Mouse (Mus musculus): Measurements from ENCODE around the gene Slc12a1. TPM values are rescaled to one million over a fixed set of nuclear protein-coding genes. Genes with fewer than 3 reads are reported as not detected.

The Slc12a1 gene
- polyA plus RNA-seq, 1 experiment from 2014 or later = not detected

GRCm38 (mm10) chr2:125218566-125218965, 66.3 kb downstream of the Slc12a1 start:
- no peak overlapping the region for H3K4me2 ChIP-seq (ENCODE audit: low read depth, low read length)
- H3K4me3 ChIP-seq (ENCODE audit: low read depth, low read length) = no peak overlapping the region
- TF ChIP-seq EP300 (IDR thresholded peaks at IDR 0.05; ENCODE audit: low read depth) = no peak
- no peak for TF ChIP-seq CTCF (IDR thresholded peaks at IDR 0.05; ENCODE audit: low read depth)
- no peak overlapping the region for H3K27ac ChIP-seq (ENCODE audit: low read depth)
- WGBS (ENCODE audit: insufficient replicate concordance) = 80% methylated on average over 1 of the region's 1 CpGs
- H3K27me3 ChIP-seq (ENCODE audit: insufficient read depth, low read length) = no peaks in the 10 kb centered on the region
- H3K36me3 ChIP-seq (replicated peaks; ENCODE audit: insufficient read depth, low read length) = no peaks in the 10 kb centered on the region
- no peaks in the 10 kb centered on the region for H3K4me1 ChIP-seq (ENCODE audit: insufficient read depth)
- DNase-seq (no peak), ATAC-seq (no peak)
- no peak overlapping the region for H3K9ac ChIP-seq (replicated peaks)
- H3K9me3 ChIP-seq (ENCODE audit: low read length) = no peaks in the 10 kb centered on the region

GRCm38 (mm10) chr2:125219268-125219667, 67.0 kb downstream of the Slc12a1 start:
- 72% methylated on average over 3 of the region's 3 CpGs for WGBS (ENCODE audit: insufficient replicate concordance)
- H3K27ac ChIP-seq (ENCODE audit: low read depth) = no peak overlapping the region
- TF ChIP-seq EP300 (IDR thresholded peaks at IDR 0.05; ENCODE audit: low read depth) = no peak
- TF ChIP-seq CTCF (IDR thresholded peaks at IDR 0.05; ENCODE audit: low read depth) = no peak

GRCm38 (mm10) chr2:125221673-125222072, 69.4 kb downstream of the Slc12a1 start:
- WGBS (ENCODE audit: insufficient replicate concordance) = 75% methylated on average over 1 of the region's 1 CpGs
- no peak for TF ChIP-seq EP300 (IDR thresholded peaks at IDR 0.05; ENCODE audit: low read depth)
- no peak for TF ChIP-seq CTCF (IDR thresholded peaks at IDR 0.05; ENCODE audit: low read depth)
- H3K4me2 ChIP-seq (ENCODE audit: low read depth, low read length) = no peak overlapping the region
- DNase-seq = no peak
- H3K4me1 ChIP-seq (ENCODE audit: insufficient read depth) = no peaks in the 10 kb centered on the region
- H3K9me3 ChIP-seq (ENCODE audit: low read length) = no peaks in the 10 kb centered on the region
- no peaks in the 10 kb centered on the region for H3K36me3 ChIP-seq (replicated peaks; ENCODE audit: insufficient read depth, low read length)
- ATAC-seq = no peak
- H3K4me3 ChIP-seq (ENCODE audit: low read depth, low read length) = no peak overlapping the region
- no peaks in the 10 kb centered on the region for H3K27me3 ChIP-seq (ENCODE audit: insufficient read depth, low read length)
- H3K27ac ChIP-seq (ENCODE audit: low read depth) = no peak overlapping the region
- H3K9ac ChIP-seq (replicated peaks) = no peak overlapping the region

More at GRCm38 (mm10) chr2:125219268-125219667, 67.0 kb downstream of the Slc12a1 start:
- Histone ChIP-seq H3K4me3 (ENCODE audit: low read depth, low read length) (no peak overlapping the region), H3K9me3 (ENCODE audit: low read length) (no peaks in the 10 kb centered on the region), H3K36me3 (replicated peaks; ENCODE audit: insufficient read depth, low read length) (no peaks in the 10 kb centered on the region), H3K9ac (replicated peaks) (no peak overlapping the region), H3K4me1 (ENCODE audit: insufficient read depth) (no peaks in the 10 kb centered on the region), H3K4me2 (ENCODE audit: low read depth, low read length) (no peak overlapping the region), H3K27me3 (ENCODE audit: insufficient read depth, low read length) (no peaks in the 10 kb centered on the region)
- no peak for DNase-seq
- ATAC-seq = no peak

- Histone ChIP-seq H3K4me3 (ENCODE audit: low read depth, low read length) (no peak overlapping the region), H3K27ac (ENCODE audit: low read depth) (no peak overlapping the region), H3K4me1 (ENCODE audit: insufficient read depth) (no peaks in the 10 kb centered on the region), H3K4me2 (ENCODE audit: low read depth, low read length) (0 out of 2 replicates have a peak overlapping the region, but pooled peaks have one; percentile 33), H3K9ac (replicated peaks) (no peak overlapping the region), H3K36me3 (replicated peaks; ENCODE audit: insufficient read depth, low read length) (no peaks in the 10 kb centered on the region), H3K27me3 (ENCODE audit: insufficient read depth, low read length) (no peaks in the 10 kb centered on the region), H3K9me3 (ENCODE audit: low read length) (no peaks in the 10 kb centered on the region)
- ATAC-seq = no peak
- DNase-seq = no peak
- no peak for TF ChIP-seq CTCF (IDR thresholded peaks at IDR 0.05; ENCODE audit: low read depth)
- no peak for TF ChIP-seq EP300 (IDR thresholded peaks at IDR 0.05; ENCODE audit: low read depth)
- 54% methylated on average over 11 of the region's 11 CpGs for WGBS (ENCODE audit: insufficient replicate concordance)
Observed at GRCm38 (mm10) chr2:125228472-125229409, 76.4 kb downstream of the Slc12a1 start.

GRCm38 (mm10) chr2:125232183-125232582, 79.9 kb downstream of the Slc12a1 start:
- no peak for TF ChIP-seq EP300 (IDR thresholded peaks at IDR 0.05; ENCODE audit: low read depth)
- TF ChIP-seq CTCF (IDR thresholded peaks at IDR 0.05; ENCODE audit: low read depth) = no peak
- Histone ChIP-seq H3K36me3 (replicated peaks; ENCODE audit: insufficient read depth, low read length) (no peaks in the 10 kb centered on the region), H3K9me3 (ENCODE audit: low read length) (no peaks in the 10 kb centered on the region), H3K9ac (replicated peaks) (no peak overlapping the region), H3K27me3 (ENCODE audit: insufficient read depth, low read length) (no peaks in the 10 kb centered on the region), H3K4me1 (ENCODE audit: insufficient read depth) (no peaks in the 10 kb centered on the region), H3K4me2 (ENCODE audit: low read depth, low read length) (no peak overlapping the region), H3K4me3 (ENCODE audit: low read depth, low read length) (no peak overlapping the region), H3K27ac (ENCODE audit: low read depth) (no peak overlapping the region)
- DNase-seq = no peak
- WGBS (ENCODE audit: insufficient replicate concordance) = 72% methylated on average over 4 of the region's 4 CpGs
- no peak for ATAC-seq

GRCm38 (mm10) chr2:125233537-125233936, 81.2 kb downstream of the Slc12a1 start:
- H3K4me3 ChIP-seq (ENCODE audit: low read depth, low read length) = no peak overlapping the region
- H3K27me3 ChIP-seq (ENCODE audit: insufficient read depth, low read length) = no peaks in the 10 kb centered on the region
- H3K4me2 ChIP-seq (ENCODE audit: low read depth, low read length) = no peak overlapping the region
- no peak for ATAC-seq
- H3K36me3 ChIP-seq (replicated peaks; ENCODE audit: insufficient read depth, low read length) = no peaks in the 10 kb centered on the region
- DNase-seq = no peak
- no peaks in the 10 kb centered on the region for H3K9me3 ChIP-seq (ENCODE audit: low read length)
- H3K9ac ChIP-seq (replicated peaks) = no peak overlapping the region
- no peaks in the 10 kb centered on the region for H3K4me1 ChIP-seq (ENCODE audit: insufficient read depth)
- TF ChIP-seq CTCF (IDR thresholded peaks at IDR 0.05; ENCODE audit: low read depth) (no peak), EP300 (IDR thresholded peaks at IDR 0.05; ENCODE audit: low read depth) (no peak)
- WGBS (ENCODE audit: insufficient replicate concordance) = 56% methylated on average over 2 of the region's 2 CpGs
- H3K27ac ChIP-seq (ENCODE audit: low read depth) = no peak overlapping the region
